Mouse (Mus musculus) gastrocnemius, postnatal 10 days (tissue): Measurements from ENCODE around the gene Tmsb15b1. TPM values are rescaled to one million over a fixed set of nuclear protein-coding genes. Genes with fewer than 3 reads are reported as not detected.

Experiments used
- total RNA-seq, 2 experiments: library from RNA; stranded (reverse); gene quantifications; 2 replicates each; pipeline ENCODE4 v1.2.3; 2021

The Tmsb15b1 gene
- total RNA-seq, 2 experiments from 2014 or later, result 3.2 to 5.9 TPM

Other genes starting within 250 kb of the Tmsb15b1 start
- 100 to 1,000 TPM; 188 to 232 TPM for gene Morf4l2, start 233.2 kb downstream of the Tmsb15b1 start, total RNA-seq
- gene Glra4, start 196.7 kb downstream of the Tmsb15b1 start, total RNA-seq, result not detected
- 10 to 100 TPM; 15.0 to 17.0 TPM for gene Plp1, start 154.2 kb downstream of the Tmsb15b1 start, total RNA-seq
- gene Rab9b, start 108.1 kb downstream of the Tmsb15b1 start, total RNA-seq, result under 1 TPM; 0.25 to 0.42 TPM
- gene H2bfm, start 49.5 kb downstream of the Tmsb15b1 start, total RNA-seq, result not detected
- gene Tmsb15b2, start 1.4 kb downstream of the Tmsb15b1 start, total RNA-seq, result 10 to 100 TPM in 1 of 2 experiments, 1 to 10 TPM in 1; 6.0 to 11.6 TPM
- not detected for gene Tmsb15l, start within 50 bp of the Tmsb15b1 start, total RNA-seq
- gene Zcchc18, start 16.3 kb upstream of the Tmsb15b1 start, total RNA-seq, result under 1 TPM; 0.49 to 0.68 TPM
- 1 to 10 TPM; 4.1 to 6.4 TPM for gene Slc25a53, start 61.4 kb upstream of the Tmsb15b1 start, total RNA-seq
- 1 to 10 TPM; 4.4 to 4.8 TPM for gene Fam199x, start 72.7 kb upstream of the Tmsb15b1 start, total RNA-seq
- not detected for gene Esx1, start 145.2 kb upstream of the Tmsb15b1 start, total RNA-seq